Mouse (Mus musculus) cerebellum, postnatal 4 days (tissue): ENCODE data around the gene Vmn1r27.

Experiments
- DNase-seq, 2 experiments: peaks; one replicate each; pipeline ENCODE4 v3.0.0; 2022; ENCODE audit warnings: low spot score in 2 of 2, mixed read lengths in 1 of 2

Vmn1r27 gene

DNA sequence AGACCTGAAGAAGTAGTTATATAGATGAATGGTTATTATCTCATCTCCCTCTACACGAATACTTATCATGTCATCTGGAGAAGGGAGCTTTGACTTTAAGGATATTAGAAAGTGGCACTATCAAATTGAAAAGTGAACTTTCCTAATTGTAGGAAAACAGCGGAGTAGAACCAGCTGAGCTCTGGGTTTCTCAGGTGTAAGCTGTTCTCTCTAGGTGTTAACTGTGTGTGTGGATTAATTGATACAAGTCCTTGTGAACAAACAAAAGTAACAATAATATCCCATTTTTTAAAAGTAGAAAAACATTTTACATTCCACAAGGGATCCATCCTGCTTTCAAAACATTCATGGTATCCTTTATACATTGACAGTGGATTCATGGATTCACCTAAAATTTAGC, at the start of gene Vmn1r27:
Gene Vmn1r27, minus strand, starts transcription at position 101 of the 400 bp plus-strand sequence.
- no peak for DNase-seq

DNA sequence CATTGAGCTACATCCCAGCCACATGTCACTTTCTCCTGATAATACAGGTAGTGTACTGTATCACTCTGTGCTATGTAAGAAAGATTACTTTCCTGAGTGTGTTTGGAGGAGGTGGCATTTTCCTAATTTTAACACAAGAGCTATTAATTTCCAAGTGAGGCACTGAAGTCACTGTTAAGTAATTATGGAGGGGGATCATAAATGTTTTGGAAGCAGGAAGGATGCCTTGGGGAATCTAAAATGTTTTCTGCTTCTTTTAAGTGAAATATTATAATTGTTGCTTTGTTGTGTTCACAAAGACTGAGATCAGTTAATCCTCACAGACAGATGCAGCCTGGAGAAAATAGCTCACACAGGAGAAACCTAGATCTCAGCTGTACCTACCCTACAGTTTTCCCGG, 43.1 kb upstream of the Vmn1r27 start, which contains the start of gene Vmn1r28:
Gene Vmn1r28, plus strand, starts transcription at position 301 of the 400 bp plus-strand sequence.
- no peak for DNase-seq

DNA sequence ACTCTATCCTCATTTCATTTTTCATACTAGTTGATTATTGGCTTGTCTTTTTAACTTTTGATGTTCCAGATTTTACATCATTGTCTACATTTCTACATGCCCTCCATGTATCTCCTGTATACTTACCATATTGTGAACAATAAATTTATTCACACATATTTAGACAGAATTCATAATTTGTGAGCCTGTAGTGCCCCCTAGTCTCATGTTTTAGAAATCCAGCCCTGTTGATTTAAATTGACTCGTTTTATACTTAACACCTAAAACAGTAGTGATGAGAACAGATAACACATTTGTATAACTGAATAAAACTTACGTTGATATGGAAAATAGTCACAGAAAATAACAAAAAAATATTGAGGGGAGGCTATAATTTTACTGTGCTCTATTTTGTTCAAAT, 2.5 kb downstream of the Vmn1r27 start:
- no peak for DNase-seq
